Mouse (Mus musculus): ENCODE data around the gene Nudt6.

DNA sequence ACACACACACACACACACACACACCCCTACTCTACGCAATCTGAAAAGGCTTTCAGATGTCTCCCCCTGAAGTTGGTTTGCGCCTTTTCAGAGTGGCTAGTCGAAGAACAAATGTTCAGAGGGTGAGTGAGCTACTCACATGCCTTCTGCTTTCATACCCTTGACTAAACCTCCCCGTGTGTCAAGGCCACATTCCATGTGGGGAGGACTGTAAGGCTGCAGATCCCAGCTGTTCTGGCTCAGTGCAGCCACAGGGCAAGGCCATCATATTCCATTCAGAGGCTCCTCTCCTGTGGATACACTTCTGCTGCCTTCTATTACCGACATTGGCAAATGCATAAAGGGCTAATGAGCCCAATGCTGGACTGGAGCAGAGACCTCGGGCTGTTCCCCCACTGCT lies 41.6 kb downstream of the Nudt6 start:
- TF ChIP-seq POLR2A (IDR thresholded peaks at IDR 0.05; ENCODE audit: insufficient read length, low read depth) (no peak), MYOG (IDR thresholded peaks at IDR 0.05; ENCODE audit: control insufficient read depth in 1 of 3, insufficient read depth in 1 of 3, insufficient read length in 2 of 3, low read depth in 2 of 3) (peak; percentile 46 to 81 (median 48)), E2F4 (IDR thresholded peaks at IDR 0.05; ENCODE audit: insufficient read depth) (no peak), POLR2AphosphoS2 (IDR thresholded peaks at IDR 0.05; ENCODE audit: insufficient read length, low read depth) (no peak), CEBPB (IDR thresholded peaks at IDR 0.05; ENCODE audit: insufficient read depth, poor library complexity, severe bottlenecking) (no peak), TCF12 (IDR thresholded peaks at IDR 0.05; ENCODE audit: insufficient read depth, poor library complexity, severe bottlenecking) (no peak)
